Mouse (Mus musculus) left cerebral cortex, postnatal 10 days (tissue): ENCODE data around the gene Slc43a3. TPM values are rescaled to one million over a fixed set of nuclear protein-coding genes. Genes with fewer than 3 reads are reported as not detected.

Source experiments
- DNase-seq, 2 experiments: peaks; one replicate each; pipeline ENCODE4 v3.0.0; 2021 to 2022; ENCODE audit warnings: low spot score in 2 of 2, mixed read lengths in 1 of 2; ENCODE audit errors: extremely low spot score in 1 of 2
- intact Hi-C: fragments of 180-260 bp; cut with DNase I; formaldehyde crosslinking; loops from one replicate; pipeline ENCODE4 v1.15.1; 2025
- microRNA-seq: library from miRNA; unstranded; fragments of <30 nt; microRNA quantifications from one replicate; pipeline ENCODE4 v1.2.0, GENCODE M21; 2022
- total RNA-seq, 2 experiments: library from RNA; stranded (reverse); gene quantifications; 2 replicates each; pipeline ENCODE4 v1.2.3; 2021

The Slc43a3 gene
- total RNA-seq, 2 experiments from 2014 or later, result 1.8 to 2.0 TPM

DNA sequence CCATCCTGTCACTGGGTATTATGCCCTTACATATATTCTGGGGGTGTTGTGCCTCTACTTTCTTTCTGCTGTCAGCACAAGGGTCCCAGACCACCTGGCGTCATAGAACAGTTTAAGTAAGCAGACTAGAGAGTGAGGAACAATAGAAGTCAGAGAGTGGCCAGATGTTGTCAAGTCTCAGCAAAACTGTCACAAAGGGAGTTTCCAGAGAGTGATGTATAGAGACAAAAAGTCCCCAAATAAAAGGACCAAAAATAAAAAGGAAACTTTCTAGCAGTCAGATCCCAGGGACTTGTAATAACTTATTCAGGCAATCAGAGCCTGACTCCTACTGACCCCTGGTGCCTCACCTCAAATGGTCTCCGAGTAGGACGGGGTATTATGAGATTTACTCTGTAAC is 25.5 kb downstream of the Slc43a3 start:
- no peak for DNase-seq
- intact Hi-C loops, result no loop called here

DNA sequence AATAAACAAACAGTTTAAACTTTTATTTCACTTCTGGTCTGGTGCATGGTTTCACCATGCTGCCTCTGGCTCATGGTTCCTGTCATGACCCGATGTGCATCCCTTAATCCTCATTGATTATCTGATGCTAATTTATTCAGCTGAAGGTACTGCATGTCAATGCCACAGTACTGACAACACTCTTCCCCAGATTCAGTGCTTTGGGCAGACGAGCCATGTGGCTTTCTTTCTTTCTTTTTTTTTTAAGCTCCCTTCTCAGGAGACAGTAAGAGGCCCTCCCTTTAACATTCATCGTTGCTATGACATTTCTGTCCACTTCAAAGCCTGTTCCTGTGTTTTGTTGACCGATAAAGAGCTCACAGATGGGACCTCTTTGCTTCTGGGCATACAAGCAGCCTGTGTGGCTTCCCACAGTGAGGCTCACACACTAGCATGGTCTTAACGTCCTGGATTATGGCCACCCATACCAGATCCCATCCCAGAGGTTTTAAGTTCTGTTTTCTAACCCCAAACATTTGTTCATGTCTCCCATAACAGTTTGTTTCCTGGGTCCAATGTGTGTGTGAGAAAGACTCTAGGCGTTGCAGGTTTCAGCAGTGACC is 26.6 kb downstream of the Slc43a3 start:
- intact Hi-C loops, result no loop called here
- no peak for DNase-seq

DNA sequence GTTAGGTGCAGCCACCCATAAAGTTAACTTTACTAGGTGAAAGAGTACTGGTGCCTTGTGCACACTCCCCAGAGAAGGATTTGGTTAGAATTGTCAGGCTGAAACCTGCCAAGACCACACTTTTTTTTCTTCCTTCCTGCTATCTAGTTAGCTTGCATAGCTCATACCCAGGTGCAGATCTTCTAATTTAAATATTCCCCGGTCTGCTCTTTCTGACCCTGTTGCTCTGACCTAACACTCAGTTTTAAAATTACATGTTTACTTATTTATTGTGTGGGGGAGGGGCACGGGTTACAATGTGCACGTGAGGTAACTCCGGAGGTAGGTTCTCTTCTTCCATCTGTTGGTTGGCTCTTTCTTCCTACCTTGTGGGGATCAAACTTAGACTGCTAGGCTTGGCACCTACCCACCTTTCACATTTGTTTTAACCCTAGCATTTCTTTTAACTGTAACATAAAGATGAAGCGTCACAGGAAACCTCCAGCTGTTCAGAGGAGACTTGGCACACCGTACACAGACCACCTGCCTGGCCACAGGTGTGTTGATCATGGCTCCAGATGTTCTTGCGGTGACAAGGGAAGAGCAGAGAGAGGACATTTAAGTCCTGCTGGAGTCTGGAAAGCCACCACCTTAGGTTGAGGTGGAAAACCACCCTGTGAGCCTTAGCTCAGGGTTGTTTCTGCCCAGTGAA is 27.9 kb downstream of the Slc43a3 start:
- no peak for DNase-seq
- intact Hi-C loops, result no loop called here

DNA sequence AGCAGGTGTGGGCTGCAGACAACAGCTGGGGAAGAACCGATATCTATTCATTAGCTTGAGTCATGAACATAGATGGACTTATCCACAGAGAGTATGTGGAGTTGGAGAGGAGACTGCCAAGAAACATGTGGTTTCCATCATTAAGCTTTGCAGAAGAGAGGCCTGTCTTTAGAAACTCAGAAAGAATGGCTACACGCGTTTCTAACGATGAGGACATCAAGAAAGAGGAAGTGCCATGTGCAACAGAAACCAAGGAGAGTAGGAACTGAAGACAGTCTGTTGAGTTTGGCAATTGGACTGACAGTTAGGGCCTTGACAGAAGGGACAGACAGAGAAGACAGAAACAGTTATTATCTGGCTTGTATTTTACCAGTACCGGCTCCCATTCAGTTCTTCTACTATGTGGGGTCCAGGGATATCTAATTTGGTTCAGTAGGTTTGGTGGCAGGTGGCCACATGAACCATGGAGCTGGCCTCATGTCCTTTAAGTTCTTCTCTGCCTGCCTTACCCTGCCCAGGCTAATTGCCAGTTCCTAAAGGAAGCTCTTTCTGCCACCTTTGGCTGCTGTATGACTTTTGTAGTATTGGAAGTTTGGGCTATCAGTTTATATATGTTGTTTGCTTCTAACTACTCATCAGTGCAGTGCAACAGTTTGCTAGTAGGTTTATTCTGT is 31.1 kb downstream of the Slc43a3 start:
- intact Hi-C loops, result no loop called here

DNA sequence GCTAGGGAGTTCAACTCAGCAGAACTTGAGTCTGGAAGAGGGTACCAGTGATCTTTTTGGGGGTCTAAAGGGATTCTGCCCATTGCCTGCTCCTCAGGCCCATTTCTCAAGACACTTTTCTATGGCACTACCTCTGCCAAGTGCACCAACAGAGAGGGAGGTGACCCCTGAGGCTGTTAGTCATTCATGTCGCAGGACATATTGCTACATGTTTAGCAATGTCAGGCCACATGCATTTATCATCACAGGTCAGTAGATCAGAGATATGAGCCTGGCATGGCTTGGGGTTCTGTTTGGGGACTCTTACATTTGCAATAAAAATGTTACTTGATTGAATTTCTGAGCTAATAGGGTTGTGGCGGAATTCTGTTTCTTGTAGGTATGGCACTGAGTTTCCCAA is 39.2 kb downstream of the Slc43a3 start:
- no peak for DNase-seq
- intact Hi-C loops, result no loop called here

More for the DNA sequence above, 31.1 kb downstream of the Slc43a3 start:
- DNase-seq, result no peak

DNA sequence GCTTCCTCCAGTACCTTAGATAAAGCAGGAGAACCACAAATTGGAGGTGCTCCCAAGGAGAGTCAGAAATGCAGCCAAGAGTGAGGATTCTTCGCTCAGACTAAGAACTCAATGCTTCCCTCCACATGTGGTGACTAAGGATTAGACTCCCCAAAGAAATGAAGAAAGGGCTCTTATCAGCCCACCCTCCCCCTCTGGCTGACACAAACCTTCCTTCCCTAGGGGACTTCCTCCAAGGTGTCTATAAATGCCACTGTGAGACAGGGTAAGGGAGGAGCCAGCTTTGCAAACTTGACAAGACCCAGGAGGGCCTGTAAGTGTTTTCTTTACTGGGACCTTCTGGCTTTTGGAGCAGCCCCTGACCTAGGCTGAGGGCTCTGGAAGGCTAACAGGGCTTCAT is 43.8 kb downstream of the Slc43a3 start, which contains the start of gene Prg2:
Gene Prg2, plus strand, starts transcription at position 274 of the 400 bp plus-strand sequence.
- intact Hi-C loops, result no loop called here
- no peak for DNase-seq

DNA sequence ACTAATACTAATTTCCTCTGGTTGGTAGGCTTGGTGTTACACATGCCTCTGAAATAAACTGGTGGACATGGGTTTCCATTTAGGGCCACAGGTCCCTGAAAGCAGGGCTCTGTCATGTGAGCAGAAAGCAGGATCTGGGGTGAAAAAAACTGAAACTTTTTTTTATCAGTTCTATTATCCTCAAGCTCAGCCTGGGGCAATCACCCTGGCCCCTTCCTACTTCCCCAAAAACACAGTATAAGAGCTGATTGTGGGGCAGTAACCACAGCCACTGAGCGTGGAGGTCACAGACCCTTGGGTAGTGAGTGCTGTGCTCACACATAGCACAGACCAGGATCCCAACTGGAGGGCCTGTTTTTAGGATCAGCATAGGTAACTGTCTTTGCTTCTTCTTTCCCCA is 51.6 kb downstream of the Slc43a3 start, which contains the start of gene Prg3:
Gene Prg3, plus strand, starts transcription at position 286 of the 400 bp plus-strand sequence.
- intact Hi-C loops, result no loop called here
- no peak for DNase-seq

DNA sequence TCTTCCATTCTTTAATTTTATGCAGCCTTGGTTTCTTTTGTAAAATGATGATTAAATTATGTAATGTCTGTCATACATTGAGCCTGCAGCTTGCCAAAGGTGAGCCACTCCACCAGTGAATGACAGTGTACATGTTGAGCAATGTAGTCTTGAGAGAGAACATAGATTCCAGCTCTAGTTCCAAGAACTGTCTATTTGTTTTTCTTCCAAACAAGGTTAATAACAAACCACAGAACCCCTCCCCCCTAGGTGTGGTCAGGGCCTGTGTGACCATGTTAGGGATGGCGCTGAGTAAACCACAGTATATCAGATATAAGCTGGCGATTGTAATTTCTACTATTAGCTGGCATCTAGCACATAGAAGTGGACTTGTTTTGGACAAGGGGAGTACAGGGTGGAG is 60.0 kb downstream of the Slc43a3 start:
- DNase-seq, result no peak
- intact Hi-C loops, result no loop called here

DNA sequence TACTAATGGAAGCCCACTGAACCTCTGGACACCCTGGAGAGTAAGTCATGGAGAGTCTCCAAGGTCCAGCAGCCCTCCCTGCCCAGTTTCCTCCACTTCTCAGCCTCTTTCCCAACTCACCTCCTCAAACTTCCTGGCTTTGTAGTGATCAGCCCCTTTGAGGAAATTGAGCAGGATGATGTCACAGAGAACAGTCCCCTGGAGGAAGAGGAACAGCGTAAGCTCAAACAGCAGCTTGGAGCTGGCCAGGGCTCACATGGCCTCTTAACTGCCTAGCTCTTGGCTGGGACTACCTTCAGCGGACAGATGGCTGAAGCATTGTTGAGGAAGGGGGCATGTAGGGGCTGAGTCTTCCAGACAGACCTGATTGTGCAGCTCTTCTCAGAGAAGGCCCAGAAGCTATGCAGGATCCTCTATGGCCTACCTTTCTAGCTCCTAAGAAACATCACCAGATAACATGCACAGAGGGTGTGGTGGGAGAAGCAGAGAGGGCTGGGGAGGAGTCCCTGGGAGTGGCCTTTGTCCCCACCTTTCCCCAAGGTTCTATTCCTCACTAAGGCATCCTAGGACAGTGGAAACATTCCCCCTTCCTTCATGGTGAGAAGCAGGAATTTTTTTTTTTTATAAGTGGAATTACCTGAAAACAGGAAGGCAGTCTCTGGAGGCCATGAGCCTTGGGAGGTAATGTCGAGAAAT is 63.3 kb downstream of the Slc43a3 start:
- DNase-seq, result no peak
- intact Hi-C loops, result no loop called here

DNA sequence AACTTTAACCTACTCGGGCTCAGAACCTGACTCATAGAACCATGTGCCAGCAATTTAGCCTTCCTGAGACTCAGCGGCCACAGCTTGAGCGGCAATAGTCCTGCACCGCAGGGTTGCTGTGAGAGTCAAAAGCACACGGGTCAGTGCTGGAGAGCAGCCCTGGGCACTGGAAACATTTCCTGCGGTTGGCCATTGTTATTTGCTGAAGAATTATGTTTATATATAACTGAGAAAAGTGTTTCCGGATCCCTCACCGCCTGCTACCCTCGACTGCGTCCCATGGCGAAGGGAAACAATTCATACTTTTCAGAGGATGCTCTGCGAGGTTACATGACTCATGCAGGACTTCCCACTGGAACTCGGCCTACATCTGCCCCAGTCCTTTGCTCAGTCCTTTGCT is 65.1 kb downstream of the Slc43a3 start:
- DNase-seq, result peak in 1 of 2 experiments; percentile 52
- intact Hi-C loops, result no loop called here

DNA sequence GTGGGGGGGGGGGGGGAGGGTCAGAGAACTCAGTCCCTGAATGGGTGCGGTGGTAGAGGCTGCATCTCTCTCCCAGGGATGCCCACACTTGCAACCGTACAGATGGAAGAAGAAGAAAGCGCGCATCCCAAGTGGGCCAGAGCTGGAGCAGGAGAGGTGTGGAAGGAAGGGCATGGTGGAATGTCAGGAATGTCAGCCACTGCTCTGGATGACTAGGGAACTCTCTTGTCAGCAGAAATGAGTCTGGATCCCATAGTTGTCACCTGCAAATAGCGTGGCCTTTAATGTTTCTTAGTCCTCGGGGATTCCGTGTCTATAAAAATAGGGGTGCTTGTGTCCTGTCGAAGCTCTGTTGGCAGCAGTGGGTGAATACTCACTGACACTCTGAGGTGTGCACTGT is 66.2 kb downstream of the Slc43a3 start:
- DNase-seq, result no peak
- intact Hi-C loops, result no loop called here

DNA sequence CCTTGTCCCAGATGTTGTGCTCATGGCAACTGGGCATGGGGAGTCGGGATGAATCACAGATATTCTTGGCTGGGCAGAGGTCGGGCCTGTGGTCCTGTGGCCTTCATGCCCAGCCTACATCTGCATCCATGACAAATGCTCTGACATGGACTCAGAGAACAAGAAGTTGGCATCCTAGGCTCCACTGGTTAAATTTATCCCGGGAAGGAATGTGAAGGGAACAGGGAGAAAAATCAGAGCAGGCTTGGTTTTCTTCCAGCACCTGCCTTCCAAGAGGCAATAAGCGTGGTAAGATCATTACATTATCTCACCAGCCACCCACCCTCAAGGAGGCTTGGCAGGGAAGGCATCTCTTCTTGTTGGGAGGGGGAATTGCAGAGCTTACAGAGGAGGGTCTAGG is 68.0 kb downstream of the Slc43a3 start:
- intact Hi-C loops, result no loop called here
- DNase-seq, result peak in 1 of 2 experiments; percentile 36

DNA sequence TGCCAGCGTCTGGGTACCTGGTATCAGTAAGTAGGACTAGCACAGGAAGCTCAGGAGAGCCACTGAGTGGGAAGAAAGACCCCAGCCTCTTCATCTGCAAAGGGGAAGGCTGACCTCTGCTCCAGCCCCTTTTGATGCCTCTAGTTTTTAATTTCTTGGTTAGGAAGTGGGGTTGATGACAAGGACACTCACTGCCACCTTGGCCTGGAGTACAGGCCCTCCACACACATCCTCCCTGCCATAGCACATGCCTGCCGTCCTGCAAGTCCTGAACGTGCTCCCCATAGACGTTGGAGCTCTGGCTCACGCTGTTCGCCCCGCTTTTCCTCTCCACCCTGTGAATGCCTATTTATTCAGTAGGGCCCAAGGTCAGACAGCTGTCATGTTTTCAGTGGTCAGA is 70.2 kb downstream of the Slc43a3 start:
- intact Hi-C loops, result loop anchor here (5.0 kb wide), 2 partner anchors 49 to 114 kb away; no protein-coding TSS in a partner anchor
- DNase-seq, result no peak

DNA sequence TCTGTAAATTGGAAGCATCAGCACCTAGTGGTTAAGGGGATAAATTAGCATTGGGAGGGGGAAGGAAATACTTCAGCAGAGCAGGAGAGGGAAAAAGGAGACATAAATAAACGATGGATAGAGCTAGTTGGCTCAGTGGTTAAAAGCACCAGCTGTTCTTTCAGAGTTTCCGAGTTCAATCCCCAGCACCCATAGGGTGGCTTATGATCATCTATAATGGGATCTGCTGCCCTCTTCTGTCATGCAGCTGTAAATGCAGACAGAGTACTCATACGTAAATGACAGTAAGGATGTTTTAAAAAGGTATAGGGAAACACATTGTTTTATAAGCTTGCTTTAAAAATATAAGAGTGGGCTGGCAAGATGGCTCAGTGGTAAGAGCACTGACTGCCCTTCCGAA is 71.3 kb downstream of the Slc43a3 start:
- intact Hi-C loops, result loop anchor here (5.0 kb wide), 2 partner anchors 50 to 115 kb away; no protein-coding TSS in a partner anchor
- DNase-seq, result no peak

Small RNA genes within 50 kb of the gene (microRNA-seq; reads per million reads assigned to microRNA genes)
- gene Gm24332, result not detected

Other genes starting within 250 kb of the Slc43a3 start
- gene Zdhhc5, start 221.4 kb upstream of the Slc43a3 start, total RNA-seq, result 10 to 100 TPM; 37.0 to 38.4 TPM
- 1 to 10 TPM; 8.0 to 8.3 TPM for gene Clp1, start 209.2 kb upstream of the Slc43a3 start, total RNA-seq
- gene Ypel4, start 202.5 kb upstream of the Slc43a3 start, total RNA-seq, result 10 to 100 TPM; 21.9 to 23.2 TPM
- 1 to 10 TPM; 3.0 to 3.6 TPM for gene Gm19426, start 192.9 kb upstream of the Slc43a3 start, total RNA-seq
- gene Serping1, start 161.1 kb upstream of the Slc43a3 start, total RNA-seq, result 1 to 10 TPM; 4.7 to 6.9 TPM
- gene Ube2l6, start 137.8 kb upstream of the Slc43a3 start, total RNA-seq, result 1 to 10 TPM; 6.5 to 6.8 TPM
- not detected for gene Smtnl1, start 113.9 kb upstream of the Slc43a3 start, total RNA-seq
- 10 to 100 TPM; 62.8 to 66.7 TPM for gene Timm10, start 109.6 kb upstream of the Slc43a3 start, total RNA-seq
- gene Slc43a1, start 97.7 kb upstream of the Slc43a3 start, total RNA-seq, result under 1 TPM; 0.34 to 0.43 TPM
- gene Rtn4rl2, start 49.9 kb upstream of the Slc43a3 start, total RNA-seq, result 10 to 100 TPM; 82.1 to 83.8 TPM
- not detected for gene Prg2, start 43.9 kb downstream of the Slc43a3 start, total RNA-seq
- gene Prg3, start 51.6 kb downstream of the Slc43a3 start, total RNA-seq, result not detected
- 100 to 1,000 TPM; 101 to 105 TPM for gene Ssrp1, start 100.7 kb downstream of the Slc43a3 start, total RNA-seq
- 1 to 10 TPM; 1.9 to 2.2 TPM for gene P2rx3, start 100.9 kb downstream of the Slc43a3 start, total RNA-seq
- gene Tnks1bp1, start 111.4 kb downstream of the Slc43a3 start, total RNA-seq, result 10 to 100 TPM; 77.8 to 88.7 TPM
- gene Aplnr, start 199.6 kb downstream of the Slc43a3 start, total RNA-seq, result 10 to 100 TPM; 11.5 to 19.2 TPM